Mouse (Mus musculus) c-Kit-positive CD71-positive TER-119-negative erythroid progenitor cells, embryonic 14.5 days (primary cell): Measurements from ENCODE around the gene Myl10.
A peak's percentile ranks its signal among the peaks of the same experiment; 100 is the strongest.
"Not testable (repeated sequence)": the region's sequence is repeated elsewhere in the genome, so short reads cannot be mapped to it uniquely, and the experiment has no call there.

Experiments used
- DNase-seq: peaks from one replicate; pipeline ENCODE4 v3.0.0-alpha.2; 2013; ENCODE audit warnings: low read depth

Myl10 gene

GRCm38 (mm10) chr5:136705532-136705931 lies 12.6 kb downstream of the Myl10 start:
- DNase-seq, result no peak

- peak; percentile 61 for DNase-seq
Observed at GRCm38 (mm10) chr5:136706803-136707202, 13.9 kb downstream of the Myl10 start.

- no peak for DNase-seq
Observed at GRCm38 (mm10) chr5:136708116-136708515, 15.2 kb downstream of the Myl10 start.

GRCm38 (mm10) chr5:136710742-136711141 lies 17.8 kb downstream of the Myl10 start:
- no peak for DNase-seq

GRCm38 (mm10) chr5:136714232-136714875 lies 21.4 kb downstream of the Myl10 start:
- no peak for DNase-seq

GRCm38 (mm10) chr5:136714879-136715278 lies 21.9 kb downstream of the Myl10 start:
- no peak for DNase-seq

GRCm38 (mm10) chr5:136716696-136717572 lies 24.0 kb downstream of the Myl10 start:
- no peak for DNase-seq

GRCm38 (mm10) chr5:136717573-136717854 lies 24.6 kb downstream of the Myl10 start:
- DNase-seq, result no peak

- no peak for DNase-seq
Observed at GRCm38 (mm10) chr5:136718656-136719055, 25.7 kb downstream of the Myl10 start.

GRCm38 (mm10) chr5:136721596-136721995 lies 28.6 kb downstream of the Myl10 start:
- DNase-seq, result no peak

- DNase-seq, result not testable (repeated sequence)
Observed at GRCm38 (mm10) chr5:136726271-136726670, 33.3 kb downstream of the Myl10 start.

- no peak for DNase-seq
Observed at GRCm38 (mm10) chr5:136738918-136739317, 46.0 kb downstream of the Myl10 start.

- DNase-seq, result no peak
Observed at GRCm38 (mm10) chr5:136746596-136746995, 53.6 kb downstream of the Myl10 start.
